Mouse (Mus musculus) hindbrain, embryonic 14.5 days (tissue): ENCODE data around the gene Gp9. TPM values are rescaled to one million over a fixed set of nuclear protein-coding genes. Genes with fewer than 3 reads are reported as not detected.

Experiments
- ATAC-seq: fragments of 200-750 bp; cut with Nextera tagmentation; 2 replicates; pipeline ENCODE4 v1.8.0; 2017; ENCODE audit warnings: moderate number of reproducible peaks, mild to moderate bottlenecking, moderate TSS enrichment, moderate library complexity; ENCODE audit not compliant: low FRiP score
- DNase-seq: peaks from one replicate; pipeline ENCODE4 v3.0.0-alpha.2; 2015; ENCODE audit warnings: low spot score
- H3K27ac ChIP-seq: fragments of 300-500 bp; sonication (generic); 2 replicates; pipeline ENCODE4 v1.5.1; 2014; ENCODE audit warnings: mild to moderate bottlenecking, moderate library complexity
- H3K27me3 ChIP-seq: fragments of 300-500 bp; sonication (generic); 2 replicates; pipeline ENCODE4 v1.6.1; 2014; ENCODE audit warnings: mild to moderate bottlenecking, low read length, mixed read lengths; ENCODE audit not compliant: control insufficient read depth, insufficient read depth
- H3K36me3 ChIP-seq: fragments of 300-500 bp; sonication (generic); replicated peaks from 2 replicates; pipeline ENCODE4 v1.6.1; 2014; ENCODE audit not compliant: control insufficient read depth, insufficient read depth
- H3K4me1 ChIP-seq: fragments of 300-500 bp; sonication (generic); replicated peaks from 2 replicates; pipeline ENCODE4 v1.6.1; 2014; ENCODE audit warnings: antibody characterized with exemption, low read length, mixed read lengths; ENCODE audit not compliant: control insufficient read depth, insufficient read depth
- H3K4me2 ChIP-seq: fragments of 300-500 bp; sonication (generic); replicated peaks from 2 replicates; pipeline ENCODE4 v1.6.1; 2014; ENCODE audit warnings: mild to moderate bottlenecking, moderate library complexity
- H3K4me3 ChIP-seq: fragments of 300-500 bp; sonication (generic); replicated peaks from 2 replicates; pipeline ENCODE4 v1.5.1; 2014; ENCODE audit warnings: mild to moderate bottlenecking, low read length
- H3K9ac ChIP-seq: fragments of 300-500 bp; sonication (generic); 2 replicates; pipeline ENCODE4 v1.6.1; 2014
- H3K9me3 ChIP-seq: fragments of 300-500 bp; sonication (generic); 2 replicates; pipeline ENCODE4 v1.6.1; 2016; ENCODE audit warnings: low read length; ENCODE audit not compliant: control insufficient read depth
- WGBS: fragments of 180-500 bp; shearing (Covaris S2); extraction: QIAGEN DNeasy Blood & Tissue Kit; methylation state at CpG from one replicate; pipeline ENCODE4 v1.1.7; 2014; 5-methylcytosine and 5-hydroxymethylcytosine counted together
- polyA plus RNA-seq: library from polyadenylated mRNA; unstranded; fragments of >200 nt; fragmentation: Nextera tagmentation; extraction: Ambion mirVana; gene quantifications from 2 replicates; pipeline ENCODE4 v1.2.1, GENCODE M21; 2014

Gp9 gene
- polyA plus RNA-seq, 1 experiment from 2014 or later: 0.83 TPM

- ATAC-seq: no peak
- no peak overlapping the region for H3K4me2 ChIP-seq
- WGBS: 91% methylated on average over 7 of the region's 7 CpGs
- H3K36me3 ChIP-seq: 0 out of 2 replicates have a peak, but pooled peaks cover 4% of the 10 kb centered on the region
- H3K4me1 ChIP-seq: no peaks in the 10 kb centered on the region
- H3K9ac ChIP-seq: no peak overlapping the region
- H3K4me3 ChIP-seq: no peak overlapping the region
- no peak overlapping the region for H3K27ac ChIP-seq
- H3K9me3 ChIP-seq: no peaks in the 10 kb centered on the region
- H3K27me3 ChIP-seq: no peaks in the 10 kb centered on the region
- no peak for DNase-seq
Observed at GRCm38 (mm10) chr6:87804886-87805285, 27.0 kb downstream of the Gp9 start.

GRCm38 (mm10) chr6:87805448-87805847 is 27.6 kb downstream of the Gp9 start:
- no peak for DNase-seq
- Histone ChIP-seq H3K4me2 (no peak overlapping the region), H3K27me3 (no peaks in the 10 kb centered on the region), H3K4me3 (no peak overlapping the region), H3K9me3 (no peaks in the 10 kb centered on the region), H3K36me3 (0 out of 2 replicates have a peak, but pooled peaks cover 4% of the 10 kb centered on the region), H3K9ac (no peak overlapping the region), H3K4me1 (peaks cover 3% of the 10 kb centered on the region; the same call in 1 of the 2 replicates), H3K27ac (no peak overlapping the region)
- WGBS: 95% methylated on average over 7 of the region's 7 CpGs
- no peak for ATAC-seq

- Histone ChIP-seq H3K4me2 (no peak overlapping the region), H3K4me1 (peaks cover 9% of the 10 kb centered on the region), H3K36me3 (0 out of 2 replicates have a peak, but pooled peaks cover 4% of the 10 kb centered on the region), H3K27me3 (no peaks in the 10 kb centered on the region), H3K9ac (no peak overlapping the region), H3K9me3 (no peaks in the 10 kb centered on the region), H3K27ac (no peak overlapping the region), H3K4me3 (no peak overlapping the region)
- WGBS: 93% methylated on average over 2 of the region's 2 CpGs
- DNase-seq (no peak), ATAC-seq (no peak)
Observed at GRCm38 (mm10) chr6:87806028-87806427, 28.2 kb downstream of the Gp9 start.

GRCm38 (mm10) chr6:87806857-87807256 is 29.0 kb downstream of the Gp9 start:
- H3K9me3 ChIP-seq: no peaks in the 10 kb centered on the region
- no peak overlapping the region for H3K9ac ChIP-seq
- no peak overlapping the region for H3K4me3 ChIP-seq
- no peak for ATAC-seq
- 0 out of 2 replicates have a peak, but pooled peaks cover 4% of the 10 kb centered on the region for H3K36me3 ChIP-seq
- no peak overlapping the region for H3K4me2 ChIP-seq
- DNase-seq: no peak
- no peak overlapping the region for H3K27ac ChIP-seq
- peaks cover 9% of the 10 kb centered on the region for H3K4me1 ChIP-seq
- WGBS: 65% methylated on average over 2 of the region's 2 CpGs
- H3K27me3 ChIP-seq: no peaks in the 10 kb centered on the region

GRCm38 (mm10) chr6:87807735-87808440 is 30.0 kb downstream of the Gp9 start:
- Histone ChIP-seq H3K36me3 (0 out of 2 replicates have a peak, but pooled peaks cover 4% of the 10 kb centered on the region), H3K4me1 (peaks cover 12% of the 10 kb centered on the region), H3K9me3 (no peaks in the 10 kb centered on the region), H3K27me3 (no peaks in the 10 kb centered on the region), H3K27ac (no peak overlapping the region), H3K4me3 (no peak overlapping the region), H3K4me2 (no peak overlapping the region), H3K9ac (no peak overlapping the region)
- 86% methylated on average over 4 of the region's 4 CpGs for WGBS
- DNase-seq (no peak), ATAC-seq (no peak)

- 80% methylated on average over 3 of the region's 3 CpGs for WGBS
- H3K27ac ChIP-seq: no peak overlapping the region
- H3K4me1 ChIP-seq: peaks cover 12% of the 10 kb centered on the region
- ATAC-seq (no peak), DNase-seq (no peak)
- no peak overlapping the region for H3K4me2 ChIP-seq
- no peaks in the 10 kb centered on the region for H3K9me3 ChIP-seq
- H3K4me3 ChIP-seq: no peak overlapping the region
- no peak overlapping the region for H3K9ac ChIP-seq
- no peaks in the 10 kb centered on the region for H3K27me3 ChIP-seq
- H3K36me3 ChIP-seq: peaks cover 8% of the 10 kb centered on the region; the same call in 1 of the 2 replicates
Observed at GRCm38 (mm10) chr6:87808521-87808920, 30.6 kb downstream of the Gp9 start.

- H3K4me2 ChIP-seq: no peak overlapping the region
- ATAC-seq (no peak), DNase-seq (no peak)
- H3K27ac ChIP-seq: no peak overlapping the region
- H3K4me1 ChIP-seq: peaks cover 12% of the 10 kb centered on the region
- no peak overlapping the region for H3K4me3 ChIP-seq
- WGBS: 90% methylated on average over 2 of the region's 2 CpGs
- H3K36me3 ChIP-seq: peaks cover 13% of the 10 kb centered on the region; the same call in 1 of the 2 replicates
- H3K27me3 ChIP-seq: no peaks in the 10 kb centered on the region
- H3K9me3 ChIP-seq: no peaks in the 10 kb centered on the region
- H3K9ac ChIP-seq: 0 out of 2 replicates have a peak overlapping the region, but pooled peaks have one; percentile 3
Observed at GRCm38 (mm10) chr6:87809144-87809543, 31.3 kb downstream of the Gp9 start.

GRCm38 (mm10) chr6:87809651-87810161 is 31.8 kb downstream of the Gp9 start:
- ATAC-seq (no peak), DNase-seq (no peak)
- 92% methylated on average over 6 of the region's 6 CpGs for WGBS
- Histone ChIP-seq H3K4me3 (no peak overlapping the region), H3K27ac (no peak overlapping the region), H3K9ac (0 out of 2 replicates have a peak overlapping the region, but pooled peaks have one; percentile 3), H3K4me2 (peak overlapping the region; percentile 74), H3K36me3 (peaks cover 17% of the 10 kb centered on the region; the same call in 1 of the 2 replicates), H3K4me1 (peaks cover 12% of the 10 kb centered on the region), H3K9me3 (no peaks in the 10 kb centered on the region), H3K27me3 (no peaks in the 10 kb centered on the region)

- H3K4me1 ChIP-seq: peaks cover 12% of the 10 kb centered on the region
- peaks cover 20% of the 10 kb centered on the region for H3K36me3 ChIP-seq
- H3K27ac ChIP-seq: no peak overlapping the region
- H3K9me3 ChIP-seq: no peaks in the 10 kb centered on the region
- peak overlapping the region; percentile 57 for H3K4me3 ChIP-seq
- 46% methylated on average over 6 of the region's 6 CpGs for WGBS
- no peaks in the 10 kb centered on the region for H3K27me3 ChIP-seq
- peak overlapping the region; percentile 74 for H3K4me2 ChIP-seq
- DNase-seq (no peak), ATAC-seq (no peak)
- H3K9ac ChIP-seq: 0 out of 2 replicates have a peak overlapping the region, but pooled peaks have one; percentile 74
Observed at GRCm38 (mm10) chr6:87810311-87810710, 32.4 kb downstream of the Gp9 start.
